Mouse (Mus musculus): ENCODE data around the gene Gm973. TPM values are rescaled to one million over a fixed set of nuclear protein-coding genes. Genes with fewer than 3 reads are reported as not detected.

Gene Gm973
- polyA plus RNA-seq, 1 experiment from 2014 or later, result 10.3 TPM

- no peak for ATAC-seq (ENCODE audit: low FRiP score, low TSS enrichment)
Measured at GRCm38 (mm10) chr1:59487651-59488051, 28.4 kb upstream of the Gm973 start.

GRCm38 (mm10) chr1:59488481-59488880, 27.6 kb upstream of the Gm973 start:
- no peak overlapping the region for H3K4me3 ChIP-seq (replicated peaks; ENCODE audit: low read depth, low read length)
- DNase-seq (no peak), ATAC-seq (ENCODE audit: low FRiP score, low TSS enrichment) (no peak)
- peaks cover 20% of the 10 kb centered on the region for H3K4me1 ChIP-seq (ENCODE audit: control insufficient read depth, insufficient read depth, low read length)
- H3K4me2 ChIP-seq (ENCODE audit: low read length), result no peak overlapping the region
- peaks cover 7% of the 10 kb centered on the region; the same call in 1 of the 2 replicates for H3K27me3 ChIP-seq (ENCODE audit: control insufficient read depth, insufficient read depth, low read length)
- H3K36me3 ChIP-seq (ENCODE audit: control insufficient read depth, insufficient read depth, low read length), result no peaks in the 10 kb centered on the region
- H3K9me3 ChIP-seq (ENCODE audit: control insufficient read depth, low read length), result no peaks in the 10 kb centered on the region
- H3K27ac ChIP-seq (replicated peaks; ENCODE audit: low read depth, low read length), result no peak overlapping the region
- H3K9ac ChIP-seq (replicated peaks; ENCODE audit: low read length), result no peak overlapping the region
- 57% methylated on average over 4 of the region's 4 CpGs for WGBS

More at GRCm38 (mm10) chr1:59487651-59488051, 28.4 kb upstream of the Gm973 start:
- 9% methylated on average over 10 of the region's 10 CpGs for WGBS
- H3K9ac ChIP-seq (replicated peaks; ENCODE audit: low read length), result no peak overlapping the region
- DNase-seq, result peak; percentile 42
- H3K4me3 ChIP-seq (replicated peaks; ENCODE audit: low read depth, low read length), result no peak overlapping the region
- H3K4me2 ChIP-seq (ENCODE audit: low read length), result peak overlapping the region; percentile 98
- 0 out of 2 replicates have a peak overlapping the region, but pooled peaks have one; percentile 9 for H3K27ac ChIP-seq (replicated peaks; ENCODE audit: low read depth, low read length)
- H3K36me3 ChIP-seq (ENCODE audit: control insufficient read depth, insufficient read depth, low read length), result no peaks in the 10 kb centered on the region
- no peaks in the 10 kb centered on the region for H3K9me3 ChIP-seq (ENCODE audit: control insufficient read depth, low read length)
- peaks cover 16% of the 10 kb centered on the region; the same call in 1 of the 2 replicates for H3K27me3 ChIP-seq (ENCODE audit: control insufficient read depth, insufficient read depth, low read length)
- peaks cover 25% of the 10 kb centered on the region for H3K4me1 ChIP-seq (ENCODE audit: control insufficient read depth, insufficient read depth, low read length)

- Histone ChIP-seq H3K27ac (replicated peaks; ENCODE audit: low read depth, low read length) (no peak overlapping the region), H3K36me3 (ENCODE audit: control insufficient read depth, insufficient read depth, low read length) (no peaks in the 10 kb centered on the region)
- no peak for ATAC-seq (ENCODE audit: low FRiP score, low TSS enrichment)
Measured at GRCm38 (mm10) chr1:59488991-59489390, 27.1 kb upstream of the Gm973 start.

GRCm38 (mm10) chr1:59491517-59491916, 24.5 kb upstream of the Gm973 start:
- no peak for ATAC-seq (ENCODE audit: low FRiP score, low TSS enrichment)

More at GRCm38 (mm10) chr1:59488991-59489390, 27.1 kb upstream of the Gm973 start:
- no peak overlapping the region for H3K4me3 ChIP-seq (replicated peaks; ENCODE audit: low read depth, low read length)
- H3K4me1 ChIP-seq (ENCODE audit: control insufficient read depth, insufficient read depth, low read length), result peaks cover 15% of the 10 kb centered on the region
- DNase-seq, result no peak
- peaks cover 3% of the 10 kb centered on the region; the same call in 1 of the 2 replicates for H3K27me3 ChIP-seq (ENCODE audit: control insufficient read depth, insufficient read depth, low read length)
- WGBS, result 76% methylated on average over 4 of the region's 4 CpGs
- no peaks in the 10 kb centered on the region for H3K9me3 ChIP-seq (ENCODE audit: control insufficient read depth, low read length)
- H3K4me2 ChIP-seq (ENCODE audit: low read length), result no peak overlapping the region
- H3K9ac ChIP-seq (replicated peaks; ENCODE audit: low read length), result no peak overlapping the region

GRCm38 (mm10) chr1:59492432-59492831, 23.6 kb upstream of the Gm973 start:
- ATAC-seq (ENCODE audit: low FRiP score, low TSS enrichment) (no peak), DNase-seq (no peak)
- Histone ChIP-seq H3K4me1 (ENCODE audit: control insufficient read depth, insufficient read depth, low read length) (peaks cover 7% of the 10 kb centered on the region; the same call in 1 of the 2 replicates), H3K4me3 (replicated peaks; ENCODE audit: low read depth, low read length) (no peak overlapping the region), H3K9ac (replicated peaks; ENCODE audit: low read length) (no peak overlapping the region), H3K9me3 (ENCODE audit: control insufficient read depth, low read length) (no peaks in the 10 kb centered on the region), H3K27me3 (ENCODE audit: control insufficient read depth, insufficient read depth, low read length) (no peaks in the 10 kb centered on the region), H3K27ac (replicated peaks; ENCODE audit: low read depth, low read length) (no peak overlapping the region), H3K4me2 (ENCODE audit: low read length) (no peak overlapping the region), H3K36me3 (ENCODE audit: control insufficient read depth, insufficient read depth, low read length) (no peaks in the 10 kb centered on the region)
- WGBS, result 63% methylated on average over 4 of the region's 4 CpGs

More at GRCm38 (mm10) chr1:59491517-59491916, 24.5 kb upstream of the Gm973 start:
- Histone ChIP-seq H3K4me3 (replicated peaks; ENCODE audit: low read depth, low read length) (no peak overlapping the region), H3K36me3 (ENCODE audit: control insufficient read depth, insufficient read depth, low read length) (no peaks in the 10 kb centered on the region), H3K27me3 (ENCODE audit: control insufficient read depth, insufficient read depth, low read length) (no peaks in the 10 kb centered on the region), H3K4me2 (ENCODE audit: low read length) (no peak overlapping the region), H3K9me3 (ENCODE audit: control insufficient read depth, low read length) (no peaks in the 10 kb centered on the region), H3K27ac (replicated peaks; ENCODE audit: low read depth, low read length) (no peak overlapping the region), H3K9ac (replicated peaks; ENCODE audit: low read length) (no peak overlapping the region), H3K4me1 (ENCODE audit: control insufficient read depth, insufficient read depth, low read length) (peaks cover 12% of the 10 kb centered on the region; the same call in 1 of the 2 replicates)
- DNase-seq, result no peak
- WGBS, result 87% methylated on average over 9 of the region's 9 CpGs

GRCm38 (mm10) chr1:59495970-59496369, 20.1 kb upstream of the Gm973 start:
- Histone ChIP-seq H3K9me3 (ENCODE audit: control insufficient read depth, low read length) (no peaks in the 10 kb centered on the region), H3K27me3 (ENCODE audit: control insufficient read depth, insufficient read depth, low read length) (no peaks in the 10 kb centered on the region), H3K4me2 (ENCODE audit: low read length) (no peak overlapping the region), H3K4me1 (ENCODE audit: control insufficient read depth, insufficient read depth, low read length) (no peaks in the 10 kb centered on the region), H3K4me3 (replicated peaks; ENCODE audit: low read depth, low read length) (no peak overlapping the region), H3K27ac (replicated peaks; ENCODE audit: low read depth, low read length) (no peak overlapping the region), H3K36me3 (ENCODE audit: control insufficient read depth, insufficient read depth, low read length) (no peaks in the 10 kb centered on the region), H3K9ac (replicated peaks; ENCODE audit: low read length) (no peak overlapping the region)
- ATAC-seq (ENCODE audit: low FRiP score, low TSS enrichment), result no peak
- WGBS, result 96% methylated on average over 5 of the region's 5 CpGs
- DNase-seq, result no peak

- Histone ChIP-seq H3K9ac (replicated peaks; ENCODE audit: low read length) (no peak overlapping the region), H3K4me1 (ENCODE audit: control insufficient read depth, insufficient read depth, low read length) (no peaks in the 10 kb centered on the region), H3K27me3 (ENCODE audit: control insufficient read depth, insufficient read depth, low read length) (no peaks in the 10 kb centered on the region), H3K36me3 (ENCODE audit: control insufficient read depth, insufficient read depth, low read length) (no peaks in the 10 kb centered on the region), H3K4me3 (replicated peaks; ENCODE audit: low read depth, low read length) (no peak overlapping the region), H3K4me2 (ENCODE audit: low read length) (no peak overlapping the region), H3K9me3 (ENCODE audit: control insufficient read depth, low read length) (no peaks in the 10 kb centered on the region), H3K27ac (replicated peaks; ENCODE audit: low read depth, low read length) (no peak overlapping the region)
- no peak for DNase-seq
- WGBS, result 80% methylated on average over 6 of the region's 6 CpGs
- ATAC-seq (ENCODE audit: low FRiP score, low TSS enrichment), result no peak
Measured at GRCm38 (mm10) chr1:59497741-59498613, 18.1 kb upstream of the Gm973 start.

- no peak overlapping the region for H3K9ac ChIP-seq (replicated peaks; ENCODE audit: low read length)
- H3K27ac ChIP-seq (replicated peaks; ENCODE audit: low read depth, low read length), result no peak overlapping the region
- H3K4me1 ChIP-seq (ENCODE audit: control insufficient read depth, insufficient read depth, low read length), result no peaks in the 10 kb centered on the region
- no peak overlapping the region for H3K4me3 ChIP-seq (replicated peaks; ENCODE audit: low read depth, low read length)
- no peaks in the 10 kb centered on the region for H3K27me3 ChIP-seq (ENCODE audit: control insufficient read depth, insufficient read depth, low read length)
- DNase-seq (no peak), ATAC-seq (ENCODE audit: low FRiP score, low TSS enrichment) (no peak)
- no peaks in the 10 kb centered on the region for H3K36me3 ChIP-seq (ENCODE audit: control insufficient read depth, insufficient read depth, low read length)
- WGBS, result 75% methylated on average over 3 of the region's 3 CpGs
- H3K4me2 ChIP-seq (ENCODE audit: low read length), result no peak overlapping the region
- no peaks in the 10 kb centered on the region for H3K9me3 ChIP-seq (ENCODE audit: control insufficient read depth, low read length)
Measured at GRCm38 (mm10) chr1:59499327-59499726, 16.7 kb upstream of the Gm973 start.

- H3K9me3 ChIP-seq (ENCODE audit: control insufficient read depth, low read length), result no peaks in the 10 kb centered on the region
- no peaks in the 10 kb centered on the region for H3K27me3 ChIP-seq (ENCODE audit: control insufficient read depth, insufficient read depth, low read length)
- 71% methylated on average over 2 of the region's 2 CpGs for WGBS
- H3K4me1 ChIP-seq (ENCODE audit: control insufficient read depth, insufficient read depth, low read length), result no peaks in the 10 kb centered on the region
- no peak for DNase-seq
- H3K36me3 ChIP-seq (ENCODE audit: control insufficient read depth, insufficient read depth, low read length), result no peaks in the 10 kb centered on the region
- no peak overlapping the region for H3K9ac ChIP-seq (replicated peaks; ENCODE audit: low read length)
- no peak overlapping the region for H3K27ac ChIP-seq (replicated peaks; ENCODE audit: low read depth, low read length)
- no peak overlapping the region for H3K4me3 ChIP-seq (replicated peaks; ENCODE audit: low read depth, low read length)
- no peak overlapping the region for H3K4me2 ChIP-seq (ENCODE audit: low read length)
- no peak for ATAC-seq (ENCODE audit: low FRiP score, low TSS enrichment)
Measured at GRCm38 (mm10) chr1:59502355-59502754, 13.7 kb upstream of the Gm973 start.
